Mouse (Mus musculus): ENCODE data around the gene Plscr1. TPM values are rescaled to one million over a fixed set of nuclear protein-coding genes. Genes with fewer than 3 reads are reported as not detected.

Gene Plscr1
- polyA plus RNA-seq, 1 experiment from 2014 or later: 27.9 TPM

DNA sequence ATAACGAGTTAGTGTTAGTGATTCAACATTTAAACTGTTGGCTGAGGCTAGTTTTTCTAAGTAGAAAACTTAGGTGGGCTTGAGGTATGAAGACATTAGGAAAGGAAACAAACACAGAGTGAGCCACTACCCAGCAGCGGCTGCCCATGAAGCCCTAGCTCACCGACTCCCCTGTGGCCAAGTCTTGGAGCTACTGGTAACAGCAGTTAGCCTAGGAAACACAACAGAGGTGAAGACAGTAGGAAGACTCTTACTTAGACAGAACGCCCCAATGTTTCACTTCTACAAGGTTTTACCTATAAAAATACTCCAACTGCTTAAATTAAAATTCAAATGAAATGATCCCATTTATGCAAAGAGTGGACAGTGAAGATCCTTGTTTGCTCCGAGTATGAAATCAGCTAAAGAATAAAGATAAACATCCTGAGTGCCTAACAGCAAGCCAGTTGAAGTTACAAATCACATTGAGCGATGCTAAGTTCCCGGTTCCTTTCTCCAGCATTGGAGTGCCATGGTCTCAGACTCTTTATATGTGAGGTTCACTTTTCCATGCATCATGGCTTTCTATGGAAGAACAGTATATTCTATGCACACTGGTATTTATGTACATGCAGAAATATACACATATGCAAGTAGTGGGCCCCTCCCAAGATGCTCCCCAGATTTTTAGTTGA is 640 bp upstream of the Plscr1 start:
- H3K4me2 ChIP-seq (ENCODE audit: low read depth): no peak overlapping the region

GRCm38 (mm10) chr9:92249987-92250772 is 630 bp downstream of the Plscr1 start:
- Histone ChIP-seq H3K9me3 (ENCODE audit: control insufficient read depth, low read length) (no peaks in the 10 kb centered on the region), H3K27ac (ENCODE audit: low read depth, low read length) (peak overlapping the region; percentile 70), H3K4me2 (ENCODE audit: low read depth) (peak overlapping the region; percentile 66), H3K9ac (ENCODE audit: low read length) (peak overlapping the region; percentile 65), H3K4me3 (ENCODE audit: low read depth, low read length) (peak overlapping the region; percentile 49), H3K27me3 (ENCODE audit: control insufficient read depth, insufficient read depth, low read length) (no peaks in the 10 kb centered on the region), H3K4me1 (ENCODE audit: control insufficient read depth, insufficient read depth, low read length) (no peaks in the 10 kb centered on the region), H3K36me3 (ENCODE audit: control insufficient read depth, insufficient read depth, low read length) (no peaks in the 10 kb centered on the region)
- ATAC-seq (ENCODE audit: insufficient read depth, low FRiP score, low TSS enrichment): peak; percentile 89
- under 1% methylated on average over 40 of the region's 40 CpGs for WGBS
- peak; percentile 79 for DNase-seq (ENCODE audit: low spot score)

More for the DNA sequence above, 640 bp upstream of the Plscr1 start:
- Histone ChIP-seq H3K36me3 (ENCODE audit: control insufficient read depth, insufficient read depth, low read length) (no peaks in the 10 kb centered on the region), H3K4me3 (ENCODE audit: low read depth, low read length) (no peak overlapping the region), H3K27me3 (ENCODE audit: control insufficient read depth, insufficient read depth, low read length) (no peaks in the 10 kb centered on the region), H3K4me1 (ENCODE audit: control insufficient read depth, insufficient read depth, low read length) (no peaks in the 10 kb centered on the region), H3K27ac (ENCODE audit: low read depth, low read length) (no peak overlapping the region), H3K9ac (ENCODE audit: low read length) (no peak overlapping the region), H3K9me3 (ENCODE audit: control insufficient read depth, low read length) (no peaks in the 10 kb centered on the region)
- WGBS: 90% methylated on average over 7 of the region's 7 CpGs
- no peak for DNase-seq (ENCODE audit: low spot score)
- ATAC-seq (ENCODE audit: insufficient read depth, low FRiP score, low TSS enrichment): no peak

DNA sequence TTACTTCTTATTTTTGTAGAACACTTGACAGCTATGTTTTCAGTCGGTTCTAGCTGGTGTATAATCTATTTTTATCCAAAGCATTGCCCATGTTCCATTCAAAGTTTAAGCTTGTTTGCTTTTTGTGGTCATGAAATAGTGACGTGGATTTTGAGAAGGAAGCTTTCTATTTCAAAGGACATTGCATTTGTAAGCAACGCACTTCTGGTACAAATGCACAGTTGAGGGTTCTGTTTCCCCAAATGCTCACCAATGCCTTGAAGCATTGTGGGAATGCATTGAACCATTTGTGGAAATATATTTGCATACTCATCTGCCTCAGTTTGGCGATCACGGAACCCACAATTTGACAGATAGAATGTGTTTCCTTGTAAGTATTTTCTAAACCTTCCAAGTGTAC is 3.2 kb downstream of the Plscr1 start:
- WGBS: 91% methylated on average over 5 of the region's 5 CpGs
- H3K4me3 ChIP-seq (ENCODE audit: low read depth, low read length): no peak overlapping the region
- DNase-seq (ENCODE audit: low spot score) (no peak), ATAC-seq (ENCODE audit: insufficient read depth, low FRiP score, low TSS enrichment) (no peak)
- H3K9ac ChIP-seq (ENCODE audit: low read length): no peak overlapping the region
- no peaks in the 10 kb centered on the region for H3K27me3 ChIP-seq (ENCODE audit: control insufficient read depth, insufficient read depth, low read length)
- H3K27ac ChIP-seq (ENCODE audit: low read depth, low read length): no peak overlapping the region
- H3K4me1 ChIP-seq (ENCODE audit: control insufficient read depth, insufficient read depth, low read length): no peaks in the 10 kb centered on the region
- no peaks in the 10 kb centered on the region for H3K36me3 ChIP-seq (ENCODE audit: control insufficient read depth, insufficient read depth, low read length)
- H3K4me2 ChIP-seq (ENCODE audit: low read depth): no peak overlapping the region
- H3K9me3 ChIP-seq (ENCODE audit: control insufficient read depth, low read length): no peaks in the 10 kb centered on the region

DNA sequence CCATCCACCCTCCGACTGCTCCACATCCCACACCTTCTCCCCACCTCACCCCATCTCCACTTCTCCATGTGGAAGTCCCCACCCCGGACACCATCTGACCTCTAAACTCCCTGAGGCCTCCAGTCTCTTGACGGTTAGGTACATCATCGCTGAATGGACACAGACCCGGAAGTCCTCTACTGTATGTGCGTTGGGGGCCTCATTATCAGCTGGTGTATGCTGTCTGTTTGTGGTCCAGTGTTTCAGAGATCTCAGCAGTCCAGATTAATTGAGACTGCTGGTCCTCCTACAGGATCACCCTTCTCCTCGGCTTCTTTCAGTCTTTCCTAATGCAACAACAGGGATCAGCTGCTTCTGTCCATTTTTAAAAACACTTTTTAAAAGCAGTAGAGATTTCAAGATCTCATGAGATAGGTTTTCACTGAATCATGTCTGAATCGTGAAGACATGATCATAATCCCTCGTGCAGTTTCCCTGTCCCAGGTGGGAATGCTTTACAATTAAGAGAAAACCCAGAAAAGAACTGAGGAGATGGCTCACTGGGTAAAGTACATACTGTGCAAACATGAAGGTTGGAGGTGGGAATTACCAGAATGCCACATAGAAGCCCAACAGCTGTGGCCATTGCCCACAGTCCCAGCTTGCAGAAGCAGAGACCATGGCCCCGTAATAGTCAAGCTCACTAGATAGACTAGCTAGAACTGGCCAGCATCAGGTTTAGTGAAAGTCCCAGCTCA is 4.2 kb downstream of the Plscr1 start:
- Histone ChIP-seq H3K27ac (ENCODE audit: low read depth, low read length) (no peak overlapping the region), H3K9ac (ENCODE audit: low read length) (no peak overlapping the region), H3K9me3 (ENCODE audit: control insufficient read depth, low read length) (no peaks in the 10 kb centered on the region), H3K4me3 (ENCODE audit: low read depth, low read length) (no peak overlapping the region), H3K4me1 (ENCODE audit: control insufficient read depth, insufficient read depth, low read length) (no peaks in the 10 kb centered on the region), H3K27me3 (ENCODE audit: control insufficient read depth, insufficient read depth, low read length) (no peaks in the 10 kb centered on the region), H3K4me2 (ENCODE audit: low read depth) (no peak overlapping the region), H3K36me3 (ENCODE audit: control insufficient read depth, insufficient read depth, low read length) (no peaks in the 10 kb centered on the region)
- WGBS: 95% methylated on average over 10 of the region's 10 CpGs
- no peak for DNase-seq (ENCODE audit: low spot score)
- ATAC-seq (ENCODE audit: insufficient read depth, low FRiP score, low TSS enrichment): no peak

DNA sequence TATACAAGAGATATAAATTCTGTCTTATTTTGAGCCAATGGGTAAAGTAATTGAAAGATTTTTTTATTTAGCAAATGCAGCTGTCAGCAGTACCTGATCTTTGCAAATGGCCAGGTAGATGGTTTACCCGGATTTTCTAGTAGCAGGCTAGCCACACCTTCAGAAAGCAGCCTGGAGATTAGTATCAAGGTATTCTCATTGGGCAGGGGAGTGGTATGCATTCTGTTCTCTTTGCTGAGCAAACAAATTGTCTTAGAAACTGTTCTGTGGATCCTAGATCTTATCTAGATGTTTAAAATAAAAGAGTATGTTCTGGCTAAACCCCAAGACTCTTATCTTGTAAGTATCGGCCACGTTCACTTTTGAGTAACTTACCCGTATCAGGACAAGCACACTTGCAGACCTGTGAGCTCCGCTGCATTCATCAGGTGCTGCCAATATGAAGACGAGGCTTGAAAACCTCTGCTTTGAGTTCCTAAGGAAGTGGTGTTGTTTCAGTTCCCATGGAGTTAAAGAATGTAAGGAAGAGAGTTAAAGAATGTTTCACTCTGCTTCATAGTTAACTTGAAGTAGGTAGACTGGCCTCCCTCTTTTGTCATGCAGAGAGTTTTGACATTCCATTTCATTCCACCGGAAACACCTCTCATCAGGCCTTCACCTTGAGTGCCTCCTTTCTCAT is 11.1 kb downstream of the Plscr1 start:
- Histone ChIP-seq H3K27ac (ENCODE audit: low read depth, low read length) (no peak overlapping the region), H3K9ac (ENCODE audit: low read length) (no peak overlapping the region), H3K9me3 (ENCODE audit: control insufficient read depth, low read length) (no peaks in the 10 kb centered on the region), H3K4me1 (ENCODE audit: control insufficient read depth, insufficient read depth, low read length) (no peaks in the 10 kb centered on the region), H3K36me3 (ENCODE audit: control insufficient read depth, insufficient read depth, low read length) (no peaks in the 10 kb centered on the region), H3K27me3 (ENCODE audit: control insufficient read depth, insufficient read depth, low read length) (no peaks in the 10 kb centered on the region), H3K4me2 (ENCODE audit: low read depth) (no peak overlapping the region), H3K4me3 (ENCODE audit: low read depth, low read length) (no peak overlapping the region)
- 87% methylated on average over 7 of the region's 7 CpGs for WGBS
- DNase-seq (ENCODE audit: low spot score) (no peak), ATAC-seq (ENCODE audit: insufficient read depth, low FRiP score, low TSS enrichment) (no peak)

- WGBS: 91% methylated on average over 4 of the region's 4 CpGs
- no peak overlapping the region for H3K4me2 ChIP-seq (ENCODE audit: low read depth)
- H3K36me3 ChIP-seq (ENCODE audit: control insufficient read depth, insufficient read depth, low read length): no peaks in the 10 kb centered on the region
- no peak for DNase-seq (ENCODE audit: low spot score)
- no peak overlapping the region for H3K9ac ChIP-seq (ENCODE audit: low read length)
- H3K27me3 ChIP-seq (ENCODE audit: control insufficient read depth, insufficient read depth, low read length): no peaks in the 10 kb centered on the region
- ATAC-seq (ENCODE audit: insufficient read depth, low FRiP score, low TSS enrichment): no peak
- no peaks in the 10 kb centered on the region for H3K4me1 ChIP-seq (ENCODE audit: control insufficient read depth, insufficient read depth, low read length)
- no peak overlapping the region for H3K4me3 ChIP-seq (ENCODE audit: low read depth, low read length)
- H3K9me3 ChIP-seq (ENCODE audit: control insufficient read depth, low read length): no peaks in the 10 kb centered on the region
- H3K27ac ChIP-seq (ENCODE audit: low read depth, low read length): no peak overlapping the region
Observed at GRCm38 (mm10) chr9:92265719-92266118, 16.2 kb downstream of the Plscr1 start.

DNA sequence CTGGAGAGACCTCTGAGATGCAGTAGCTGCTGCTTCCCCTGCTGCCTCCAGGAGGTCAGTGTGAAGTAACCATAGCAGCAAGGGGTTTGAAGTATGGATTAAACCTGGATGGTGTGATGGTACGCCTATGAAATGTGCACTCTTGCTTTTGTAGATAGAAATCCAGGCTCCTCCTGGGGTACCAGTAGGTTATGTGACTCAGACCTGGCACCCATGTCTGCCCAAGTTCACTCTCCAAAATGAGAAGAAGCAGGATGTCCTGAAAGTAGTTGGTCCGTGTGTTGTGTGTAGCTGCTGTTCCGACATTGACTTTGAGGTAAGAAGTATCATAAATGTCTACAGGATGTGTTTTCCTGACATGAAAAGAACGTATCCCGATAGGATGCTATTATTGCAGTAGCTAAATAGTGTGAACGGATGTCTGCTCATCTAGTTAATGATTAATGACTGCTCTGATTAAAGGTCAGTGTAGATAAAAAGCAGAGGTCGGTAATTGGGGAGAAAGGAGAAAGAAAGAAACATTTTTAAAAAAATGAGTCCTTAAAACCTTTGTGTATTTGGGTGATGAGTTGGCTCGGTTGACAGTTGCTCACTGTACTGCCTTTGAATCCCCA is 17.1 kb downstream of the Plscr1 start:
- Histone ChIP-seq H3K4me3 (ENCODE audit: low read depth, low read length) (no peak overlapping the region), H3K9ac (ENCODE audit: low read length) (no peak overlapping the region), H3K4me2 (ENCODE audit: low read depth) (no peak overlapping the region), H3K27me3 (ENCODE audit: control insufficient read depth, insufficient read depth, low read length) (no peaks in the 10 kb centered on the region), H3K36me3 (ENCODE audit: control insufficient read depth, insufficient read depth, low read length) (no peaks in the 10 kb centered on the region), H3K9me3 (ENCODE audit: control insufficient read depth, low read length) (no peaks in the 10 kb centered on the region), H3K4me1 (ENCODE audit: control insufficient read depth, insufficient read depth, low read length) (no peaks in the 10 kb centered on the region), H3K27ac (ENCODE audit: low read depth, low read length) (no peak overlapping the region)
- no peak for DNase-seq (ENCODE audit: low spot score)
- no peak for ATAC-seq (ENCODE audit: insufficient read depth, low FRiP score, low TSS enrichment)
- WGBS: 76% methylated on average over 8 of the region's 8 CpGs

- ATAC-seq (ENCODE audit: insufficient read depth, low FRiP score, low TSS enrichment) (no peak), DNase-seq (ENCODE audit: low spot score) (no peak)
- Histone ChIP-seq H3K9me3 (ENCODE audit: control insufficient read depth, low read length) (no peaks in the 10 kb centered on the region), H3K27me3 (ENCODE audit: control insufficient read depth, insufficient read depth, low read length) (no peaks in the 10 kb centered on the region), H3K36me3 (ENCODE audit: control insufficient read depth, insufficient read depth, low read length) (no peaks in the 10 kb centered on the region), H3K9ac (ENCODE audit: low read length) (no peak overlapping the region), H3K4me3 (ENCODE audit: low read depth, low read length) (no peak overlapping the region), H3K4me2 (ENCODE audit: low read depth) (no peak overlapping the region), H3K27ac (ENCODE audit: low read depth, low read length) (no peak overlapping the region), H3K4me1 (ENCODE audit: control insufficient read depth, insufficient read depth, low read length) (no peaks in the 10 kb centered on the region)
- WGBS: 82% methylated on average over 1 of the region's 1 CpGs
Observed at GRCm38 (mm10) chr9:92267732-92268131, 18.2 kb downstream of the Plscr1 start.
